Mouse (Mus musculus): Measurements from ENCODE around the gene Gm43552. TPM values are rescaled to one million over a fixed set of nuclear protein-coding genes. Genes with fewer than 3 reads are reported as not detected.

Gm43552 gene
- total RNA-seq (2014; rRNA removed) (not detected in 2 replicates), polyA plus RNA-seq (2015; fragmentation: Nextera tagmentation; extraction: Ambion mirVana) (not detected in 2 replicates)

- WGBS = under 1% methylated on average over 59 of the region's 69 CpGs
- Histone ChIP-seq H3K9me3 (ENCODE audit: low read length) (no peaks in the 10 kb centered on the region), H3K9ac (replicated peaks; ENCODE audit: low read length, poor library complexity, severe bottlenecking) (peak within 1 kb of the TSS; percentile 91), H3K27me3 (ENCODE audit: insufficient read depth, low read length) (no peaks in the 10 kb centered on the region), H3K4me3 (ENCODE audit: low read depth, low read length) (peak within 1 kb of the TSS; percentile 94), H3K4me2 (ENCODE audit: low read depth, low read length, poor library complexity, severe bottlenecking) (peak within 1 kb of the TSS; percentile 85), H3K27ac (ENCODE audit: low read depth, low read length) (peak within 1 kb of the TSS; percentile 98), H3K36me3 (ENCODE audit: insufficient read depth, low read length) (no peaks in the 10 kb centered on the region), H3K4me1 (ENCODE audit: insufficient read depth, low read length) (peaks cover 7% of the 10 kb centered on the region; the same call in 1 of the 2 replicates)
- TF ChIP-seq CTCF (IDR thresholded peaks at IDR 0.05) = no peak
- ATAC-seq (ENCODE audit: low FRiP score) (peak; percentile 98), DNase-seq (ENCODE audit: low spot score) (peak; percentile 95)
Measured at GRCm38 (mm10) chr5:65492716-65493531, at the start of gene Gm43552. Gene Gm43552, minus strand, starts transcription at chr5:65492833.

GRCm38 (mm10) chr5:65541889-65542288 is 49.3 kb upstream of the Gm43552 start:
- no peak overlapping the region for H3K27ac ChIP-seq (ENCODE audit: low read depth, low read length)
- H3K4me2 ChIP-seq (ENCODE audit: low read depth, low read length, poor library complexity, severe bottlenecking) = no peak overlapping the region
- H3K9me3 ChIP-seq (ENCODE audit: low read length) = no peaks in the 10 kb centered on the region
- no peak overlapping the region for H3K4me3 ChIP-seq (ENCODE audit: low read depth, low read length)
- no peaks in the 10 kb centered on the region for H3K27me3 ChIP-seq (ENCODE audit: insufficient read depth, low read length)
- no peak for ATAC-seq (ENCODE audit: low FRiP score)
- no peak overlapping the region for H3K9ac ChIP-seq (replicated peaks; ENCODE audit: low read length, poor library complexity, severe bottlenecking)
- DNase-seq (ENCODE audit: low spot score) = no peak
- TF ChIP-seq CTCF (IDR thresholded peaks at IDR 0.05) = no peak
- H3K36me3 ChIP-seq (ENCODE audit: insufficient read depth, low read length) = no peaks in the 10 kb centered on the region
- H3K4me1 ChIP-seq (ENCODE audit: insufficient read depth, low read length) = peaks cover 3% of the 10 kb centered on the region
- 83% methylated on average over 3 of the region's 3 CpGs for WGBS

- no peaks in the 10 kb centered on the region for H3K9me3 ChIP-seq (ENCODE audit: low read length)
- H3K27me3 ChIP-seq (ENCODE audit: insufficient read depth, low read length) = no peaks in the 10 kb centered on the region
- H3K36me3 ChIP-seq (ENCODE audit: insufficient read depth, low read length) = no peaks in the 10 kb centered on the region
- peaks cover 3% of the 10 kb centered on the region for H3K4me1 ChIP-seq (ENCODE audit: insufficient read depth, low read length)
- H3K4me3 ChIP-seq (ENCODE audit: low read depth, low read length) = no peak overlapping the region
- ATAC-seq (ENCODE audit: low FRiP score) (no peak), DNase-seq (ENCODE audit: low spot score) (no peak)
- H3K4me2 ChIP-seq (ENCODE audit: low read depth, low read length, poor library complexity, severe bottlenecking) = no peak overlapping the region
- H3K9ac ChIP-seq (replicated peaks; ENCODE audit: low read length, poor library complexity, severe bottlenecking) = no peak overlapping the region
- no peak for TF ChIP-seq CTCF (IDR thresholded peaks at IDR 0.05)
- no peak overlapping the region for H3K27ac ChIP-seq (ENCODE audit: low read depth, low read length)
- WGBS = 95% methylated on average over 3 of the region's 3 CpGs
Measured at GRCm38 (mm10) chr5:65539786-65540185, 47.2 kb upstream of the Gm43552 start.

DNA sequence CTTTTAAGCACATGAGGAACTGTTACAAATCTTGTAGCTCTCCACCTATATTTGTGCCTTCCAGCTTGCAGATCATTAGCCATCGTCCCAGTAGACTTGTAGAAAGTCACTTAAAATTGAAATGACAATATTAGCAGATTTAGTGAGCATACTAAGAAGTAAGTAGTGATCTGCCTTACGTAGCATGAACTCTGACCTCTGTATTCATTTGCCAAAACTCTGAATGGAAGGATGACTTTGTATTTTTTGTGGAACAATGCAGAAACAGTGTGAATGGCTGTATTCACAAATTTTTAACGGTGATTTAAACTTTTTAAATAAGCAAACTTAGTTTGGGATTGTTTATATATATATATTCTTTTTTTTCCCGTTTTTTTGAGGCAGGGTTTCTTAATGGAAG is 46.2 kb upstream of the Gm43552 start:
- Histone ChIP-seq H3K9me3 (ENCODE audit: low read length) (no peaks in the 10 kb centered on the region), H3K36me3 (ENCODE audit: insufficient read depth, low read length) (no peaks in the 10 kb centered on the region), H3K9ac (replicated peaks; ENCODE audit: low read length, poor library complexity, severe bottlenecking) (no peak overlapping the region), H3K27me3 (ENCODE audit: insufficient read depth, low read length) (no peaks in the 10 kb centered on the region), H3K27ac (ENCODE audit: low read depth, low read length) (no peak overlapping the region), H3K4me1 (ENCODE audit: insufficient read depth, low read length) (peaks cover 3% of the 10 kb centered on the region), H3K4me3 (ENCODE audit: low read depth, low read length) (no peak overlapping the region), H3K4me2 (ENCODE audit: low read depth, low read length, poor library complexity, severe bottlenecking) (peak overlapping the region; percentile 37)
- no peak for TF ChIP-seq CTCF (IDR thresholded peaks at IDR 0.05)
- DNase-seq (ENCODE audit: low spot score) (no peak), ATAC-seq (ENCODE audit: low FRiP score) (no peak)
- 15% methylated on average over 4 of the region's 4 CpGs for WGBS

- Histone ChIP-seq H3K4me2 (ENCODE audit: low read depth, low read length, poor library complexity, severe bottlenecking) (peak overlapping the region; percentile 57), H3K36me3 (ENCODE audit: insufficient read depth, low read length) (no peaks in the 10 kb centered on the region), H3K4me3 (ENCODE audit: low read depth, low read length) (peak overlapping the region; percentile 96), H3K4me1 (ENCODE audit: insufficient read depth, low read length) (peaks cover 3% of the 10 kb centered on the region), H3K9me3 (ENCODE audit: low read length) (no peaks in the 10 kb centered on the region), H3K27ac (ENCODE audit: low read depth, low read length) (peak overlapping the region; percentile 97), H3K9ac (replicated peaks; ENCODE audit: low read length, poor library complexity, severe bottlenecking) (peak overlapping the region; percentile 96), H3K27me3 (ENCODE audit: insufficient read depth, low read length) (no peaks in the 10 kb centered on the region)
- DNase-seq (ENCODE audit: low spot score) = no peak
- no peak for ATAC-seq (ENCODE audit: low FRiP score)
- TF ChIP-seq CTCF (IDR thresholded peaks at IDR 0.05) = no peak
- 2% methylated on average over 4 of the region's 4 CpGs for WGBS
Measured at GRCm38 (mm10) chr5:65538121-65538520, 45.5 kb upstream of the Gm43552 start.

GRCm38 (mm10) chr5:65537420-65538071 is 44.9 kb upstream of the Gm43552 start:
- 0% methylated on average over 40 of the region's 59 CpGs for WGBS
- Histone ChIP-seq H3K9ac (replicated peaks; ENCODE audit: low read length, poor library complexity, severe bottlenecking) (peak overlapping the region; percentile 96), H3K4me2 (ENCODE audit: low read depth, low read length, poor library complexity, severe bottlenecking) (peak overlapping the region; percentile 57), H3K27me3 (ENCODE audit: insufficient read depth, low read length) (no peaks in the 10 kb centered on the region), H3K9me3 (ENCODE audit: low read length) (no peaks in the 10 kb centered on the region), H3K4me1 (ENCODE audit: insufficient read depth, low read length) (peaks cover 3% of the 10 kb centered on the region), H3K27ac (ENCODE audit: low read depth, low read length) (peak overlapping the region; percentile 97), H3K36me3 (ENCODE audit: insufficient read depth, low read length) (no peaks in the 10 kb centered on the region), H3K4me3 (ENCODE audit: low read depth, low read length) (peak overlapping the region; percentile 96)
- TF ChIP-seq CTCF (IDR thresholded peaks at IDR 0.05) = no peak
- DNase-seq (ENCODE audit: low spot score) (peak; percentile 53), ATAC-seq (ENCODE audit: low FRiP score) (peak; percentile 74)

Data from midbrain, postnatal 0 days (tissue).